Mouse (Mus musculus) lung, postnatal 25 days (tissue): ENCODE measurements around the gene Prkab2.
A peak's percentile ranks its signal among the peaks of the same experiment; 100 is the strongest.

Source experiments
- DNase-seq: peaks from one replicate; pipeline ENCODE4 v3.0.0; 2022; ENCODE audit warnings: low spot score

Prkab2 gene

GRCm38 (mm10) chr3:97651604-97652003, 6.4 kb upstream of the Prkab2 start:
- no peak for DNase-seq

DNA sequence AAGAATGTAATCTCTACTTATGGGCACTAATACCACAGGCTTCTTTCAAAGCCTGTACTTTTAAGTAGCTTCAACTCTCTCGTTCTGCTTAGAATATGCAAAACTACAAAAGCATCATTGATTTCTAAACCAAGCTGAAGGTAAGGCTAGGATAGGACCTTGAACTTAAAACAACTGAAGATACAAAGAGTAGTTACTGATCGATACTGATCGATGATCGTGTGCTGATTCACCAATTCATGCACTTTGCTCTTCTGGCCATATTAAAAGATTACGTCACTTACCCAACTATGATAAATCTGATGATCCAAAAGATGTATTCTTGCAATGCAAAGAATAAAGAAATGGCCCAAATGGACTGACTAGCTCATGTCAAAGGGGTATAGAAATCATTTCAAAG, 4.2 kb upstream of the Prkab2 start:
- DNase-seq: no peak

GRCm38 (mm10) chr3:97654901-97655300, 3.1 kb upstream of the Prkab2 start:
- no peak for DNase-seq

- DNase-seq: no peak
These were observed 617 bp downstream of the Prkab2 start for GRCm38 (mm10) chr3:97658426-97659193.

- DNase-seq: no peak
These were observed 1.8 kb downstream of the Prkab2 start for GRCm38 (mm10) chr3:97659746-97660145.

DNA sequence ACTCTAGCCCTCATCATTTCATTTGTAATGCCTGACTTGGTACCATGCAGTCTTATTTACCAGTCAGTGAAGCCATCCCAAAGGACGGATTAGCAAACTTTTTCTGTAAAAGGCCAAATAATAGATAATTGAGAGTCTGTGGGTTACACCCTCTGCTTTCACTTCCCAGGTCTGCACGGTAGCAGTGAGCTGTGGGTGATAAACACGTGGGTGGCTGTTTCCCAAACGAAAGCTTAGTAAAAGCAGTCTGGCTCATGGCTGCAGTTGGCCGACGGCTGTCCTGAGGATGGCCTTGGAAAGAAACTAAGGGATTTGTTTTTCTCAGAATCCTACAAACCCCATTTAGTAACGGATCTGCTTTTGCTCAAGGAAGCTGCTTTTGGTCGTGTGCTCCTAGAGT, 3.2 kb downstream of the Prkab2 start:
- no peak for DNase-seq

- DNase-seq: no peak
These were observed 7.5 kb downstream of the Prkab2 start for GRCm38 (mm10) chr3:97665525-97665924.

DNA sequence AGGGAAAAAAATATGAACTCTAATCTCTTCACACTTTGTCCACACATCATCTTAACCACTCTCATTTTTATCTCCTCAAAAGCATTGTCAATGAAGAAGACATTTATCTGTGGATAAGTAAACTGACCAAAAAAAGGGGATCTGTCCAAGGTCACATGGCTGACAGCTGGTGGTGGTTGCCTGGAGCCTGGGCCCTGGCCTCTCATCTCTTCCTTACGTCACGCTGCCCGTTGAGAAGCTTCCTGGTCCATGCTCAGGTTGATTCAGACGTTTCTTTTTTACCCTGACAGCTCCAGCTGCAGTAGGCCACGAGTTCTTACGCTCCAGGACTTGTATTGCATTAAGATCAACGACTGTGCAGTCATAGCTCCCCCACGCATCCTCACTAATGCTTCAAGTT, 8.2 kb downstream of the Prkab2 start:
- no peak for DNase-seq

DNA sequence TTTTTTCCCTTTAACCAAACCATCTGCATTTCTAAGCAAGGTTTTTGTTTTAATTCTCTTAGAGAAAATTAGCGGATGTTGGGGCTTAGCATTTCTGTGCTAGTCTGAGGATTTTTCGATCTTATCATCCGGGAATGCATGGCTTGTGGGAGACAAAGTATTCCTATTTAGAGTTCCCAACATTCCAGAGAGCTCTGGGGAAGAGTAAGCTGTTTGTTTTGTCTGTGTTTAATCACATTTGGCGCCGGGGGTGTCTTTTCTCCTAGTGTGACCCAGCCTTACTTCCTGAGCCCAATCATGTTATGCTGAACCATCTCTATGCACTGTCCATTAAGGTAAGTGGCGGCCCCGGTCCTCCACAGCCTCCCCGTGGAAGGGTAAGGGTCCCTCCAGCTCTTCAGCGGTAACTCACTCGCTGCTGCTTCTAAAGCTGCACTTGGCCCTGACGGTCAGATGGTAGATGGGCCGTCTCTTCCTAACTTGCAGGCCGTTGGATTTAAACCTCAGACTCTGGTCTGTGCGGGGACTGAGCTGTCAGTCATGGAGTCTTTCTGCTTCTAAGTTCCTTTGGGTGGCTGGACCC, 9.2 kb downstream of the Prkab2 start:
- DNase-seq: no peak

DNA sequence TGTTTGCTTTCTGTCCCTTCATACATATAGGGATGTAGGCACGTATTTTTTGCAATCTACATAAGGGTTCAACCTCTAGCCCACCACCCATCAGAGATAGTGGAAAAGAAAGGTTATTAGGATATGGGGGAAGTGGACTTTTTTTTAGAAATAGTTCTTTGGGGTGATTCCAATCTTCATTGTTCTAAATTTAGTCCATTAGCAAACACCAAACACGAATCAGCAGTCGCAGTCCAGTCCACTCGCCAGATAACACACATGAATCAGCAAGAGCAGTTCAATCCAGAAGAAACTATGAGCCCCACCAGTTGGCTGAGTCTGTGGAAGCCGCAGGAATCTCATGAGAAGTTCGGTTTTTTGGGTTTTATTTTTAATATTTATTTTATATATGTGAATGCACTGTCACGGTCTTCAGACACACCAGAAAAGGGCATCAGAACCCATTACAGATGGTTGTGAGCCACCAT, 16.7 kb downstream of the Prkab2 start, which contains the start of gene Gm17651:
Gene Gm17651 (minus strand): TSS at position 51 of the 467 bp plus-strand sequence.
- DNase-seq: no peak

GRCm38 (mm10) chr3:97676126-97676525, 18.1 kb downstream of the Prkab2 start:
- DNase-seq: no peak

- DNase-seq: no peak
These were observed 20.4 kb downstream of the Prkab2 start for GRCm38 (mm10) chr3:97678416-97678815.

DNA sequence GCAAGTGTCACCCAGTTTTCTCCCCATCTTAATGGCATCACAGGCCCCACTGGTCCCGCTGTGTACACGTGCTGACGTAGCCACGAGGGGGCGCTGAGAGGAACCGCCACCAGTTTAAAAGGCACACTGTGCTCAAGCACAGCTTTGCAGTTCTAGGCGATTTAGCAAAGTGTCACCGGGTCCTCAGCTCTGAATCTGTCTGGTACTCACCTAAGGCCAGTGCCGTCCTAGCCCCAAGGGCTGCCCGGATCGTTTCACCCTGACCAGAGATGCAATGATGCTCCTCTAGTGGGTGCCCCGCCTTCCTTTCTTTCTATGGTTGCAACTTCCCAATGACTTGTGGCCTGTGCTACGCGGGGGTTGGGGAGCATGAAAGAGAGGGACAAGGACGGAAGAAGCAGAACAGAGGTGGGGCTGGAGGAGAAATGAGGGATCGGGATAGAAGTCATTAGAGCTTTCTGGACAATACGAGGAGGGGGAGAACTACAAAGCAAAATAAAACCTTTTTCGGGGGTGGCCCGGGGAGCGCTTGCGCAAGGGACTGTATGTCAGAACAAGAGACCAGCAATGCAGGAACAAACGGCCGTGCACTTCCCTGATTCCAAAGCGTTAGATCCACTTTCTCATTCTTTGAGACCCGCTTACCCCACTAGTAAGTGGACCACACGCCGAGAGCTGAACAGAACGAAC, 22.8 kb downstream of the Prkab2 start:
- peak; percentile 77 for DNase-seq

DNA sequence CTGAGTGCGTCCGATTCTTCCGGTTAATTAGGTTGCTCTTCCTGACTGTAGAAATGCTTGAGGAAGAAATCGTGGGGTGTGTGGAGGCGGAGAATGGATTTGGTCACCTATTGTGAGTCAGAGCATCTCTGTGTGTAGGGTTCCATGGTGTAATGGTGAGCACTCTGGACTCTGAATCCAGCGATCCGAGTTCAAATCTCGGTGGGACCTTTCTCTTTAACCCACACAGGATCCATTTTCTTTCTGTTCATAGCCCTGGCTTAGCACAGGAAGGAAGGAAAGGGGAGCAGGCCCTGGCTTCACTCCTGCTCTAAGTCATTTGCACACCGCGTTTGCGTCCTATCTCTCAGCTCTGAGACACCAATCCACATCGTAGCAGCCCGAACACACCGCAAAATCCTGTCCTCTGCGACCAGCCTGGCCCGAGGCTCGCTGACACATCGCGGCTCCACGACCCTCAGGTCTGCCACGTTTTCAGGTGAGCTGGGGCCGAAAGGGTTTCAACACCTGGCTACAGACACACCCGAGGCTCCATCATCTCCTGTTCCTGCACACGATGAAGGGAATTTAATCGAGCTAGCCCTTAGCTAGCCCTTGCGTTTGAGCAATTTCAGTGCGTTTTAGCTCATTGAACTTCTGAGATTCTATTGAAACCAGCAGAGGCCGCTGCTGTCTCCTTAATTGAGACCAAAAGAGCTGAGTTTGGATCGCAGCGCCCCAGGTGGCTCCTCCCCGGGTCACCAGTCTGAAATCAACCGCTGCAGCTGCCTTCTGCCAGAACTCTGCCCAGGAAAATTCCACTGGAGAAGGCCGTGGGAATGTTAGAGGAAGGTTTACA, 23.5 kb downstream of the Prkab2 start:
- DNase-seq: peak; percentile 80

DNA sequence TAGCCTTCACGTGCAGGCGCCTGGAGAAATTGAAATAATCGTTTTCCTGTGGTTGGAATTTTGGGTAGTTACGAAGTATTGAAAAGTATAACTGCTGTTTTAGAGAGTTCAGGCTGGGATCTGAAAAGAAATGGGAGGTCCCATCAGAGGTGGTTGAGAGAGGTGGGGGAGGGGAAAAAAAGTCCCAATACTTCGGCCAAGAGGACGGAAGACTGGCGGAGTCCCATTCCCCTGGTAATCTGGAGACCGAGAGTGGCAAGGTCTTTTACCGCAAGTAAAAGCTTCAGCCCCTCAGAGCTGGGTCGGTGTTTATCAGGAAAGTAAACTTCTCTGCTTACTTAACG, 24.1 kb downstream of the Prkab2 start:
- no peak for DNase-seq

DNA sequence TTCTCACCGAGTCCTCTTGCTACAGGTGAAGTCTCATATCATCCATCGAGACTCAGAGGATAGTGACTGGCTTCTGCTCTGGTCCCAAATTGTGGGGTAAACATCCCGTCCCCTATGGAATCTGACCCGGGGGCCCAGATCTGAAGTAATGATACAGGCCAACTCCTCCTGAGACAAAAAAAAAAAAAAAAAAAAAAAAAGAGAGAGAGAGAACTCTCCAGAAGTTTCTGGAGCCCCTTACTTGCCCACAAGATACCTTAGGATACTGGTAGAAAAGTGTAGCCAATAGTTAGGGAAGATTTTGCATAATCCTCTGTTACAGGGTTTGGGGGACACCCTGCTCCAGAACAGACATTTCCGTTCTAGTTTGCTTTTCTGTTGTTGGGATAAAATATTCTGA, 24.6 kb downstream of the Prkab2 start:
- DNase-seq: no peak

DNA sequence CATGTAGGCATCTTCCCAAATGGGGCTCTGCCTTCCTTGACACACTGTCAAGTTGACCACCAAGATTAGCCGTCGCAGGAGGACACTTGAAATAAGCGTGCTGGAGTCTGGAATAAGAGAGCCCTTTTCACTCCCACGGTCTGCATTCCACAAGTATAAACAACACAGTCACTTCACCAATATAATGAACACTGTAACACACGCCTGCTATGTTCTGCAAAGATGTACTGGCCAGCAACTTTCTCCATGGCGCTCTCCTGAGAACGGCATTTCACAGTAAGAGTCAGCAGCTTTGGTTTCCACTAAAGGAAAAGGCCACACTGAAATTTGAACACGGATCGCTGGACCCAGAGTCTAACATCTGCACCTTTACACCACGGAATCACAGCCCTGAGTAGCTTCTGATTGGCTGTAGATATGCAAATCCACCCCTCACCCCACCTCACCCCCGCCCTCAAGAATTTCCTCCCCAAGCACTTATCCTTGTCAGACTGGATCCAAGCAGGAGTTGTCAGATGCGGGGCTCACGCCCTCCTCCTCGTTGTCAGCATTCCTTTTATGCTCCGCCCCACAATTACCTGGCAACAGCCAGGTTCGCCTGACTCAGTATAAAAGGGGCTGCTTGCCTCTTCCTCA, 25.7 kb downstream of the Prkab2 start:
- peak; percentile 75 for DNase-seq

DNA sequence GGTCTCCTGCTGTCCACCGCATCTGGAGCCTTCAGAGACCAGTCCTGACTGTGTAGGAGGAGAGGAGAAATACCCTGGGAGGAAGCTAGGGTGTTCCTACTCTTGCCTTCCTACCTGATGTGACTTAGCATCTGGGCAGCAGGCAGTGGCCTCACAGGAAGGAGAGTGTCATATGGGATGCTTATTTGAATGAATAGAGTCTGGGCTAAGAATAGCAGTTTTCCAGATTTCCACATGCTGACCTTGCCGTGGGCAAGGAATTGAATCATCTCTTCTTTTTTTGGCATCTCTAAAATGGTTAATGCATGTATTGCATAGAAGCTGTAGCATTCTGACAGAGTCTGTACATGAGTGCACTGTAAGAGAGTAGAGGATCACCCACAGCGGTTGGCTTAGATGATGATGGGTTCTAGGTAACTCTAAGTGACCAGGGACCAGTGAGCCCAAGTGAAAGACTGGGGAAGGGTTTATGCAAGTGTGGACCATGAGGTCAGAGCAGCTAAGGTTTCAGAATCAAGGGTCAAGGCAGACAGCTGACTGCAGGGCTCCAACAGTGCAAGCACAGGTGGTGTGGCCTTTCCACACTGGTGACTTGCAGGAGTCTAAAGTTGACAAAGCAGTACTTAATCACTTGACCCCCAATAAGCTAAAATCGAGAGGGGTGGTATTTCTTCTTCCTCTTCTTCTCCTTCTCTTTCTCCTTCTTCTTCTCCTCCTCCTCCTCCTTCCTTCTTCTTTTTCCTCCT, 28.6 kb downstream of the Prkab2 start:
- DNase-seq: no peak

GRCm38 (mm10) chr3:97689289-97689688, 31.3 kb downstream of the Prkab2 start:
- no peak for DNase-seq

- no peak for DNase-seq
These were observed 32.6 kb downstream of the Prkab2 start for GRCm38 (mm10) chr3:97690590-97690989.

GRCm38 (mm10) chr3:97691443-97692017, 33.5 kb downstream of the Prkab2 start:
- no peak for DNase-seq
